Mouse (Mus musculus) liver, embryonic 13.5 days (tissue): ENCODE results near the gene Nt5m. TPM values are rescaled to one million over a fixed set of nuclear protein-coding genes. Genes with fewer than 3 reads are reported as not detected.

Source experiments
- ATAC-seq: fragments of 200-750 bp; cut with Nextera tagmentation; 2 replicates; pipeline ENCODE4 v1.8.0; 2017; ENCODE audit warnings: low read depth, mild to moderate bottlenecking, moderate number of reproducible peaks, moderate library complexity
- DNase-seq: peaks from one replicate; pipeline ENCODE4 v3.0.0; 2022
- H3K27ac ChIP-seq: fragments of 300-500 bp; sonication (generic); 2 replicates; pipeline ENCODE4 v1.5.1; 2015; ENCODE audit warnings: moderate library complexity, mild to moderate bottlenecking, inconsistent platforms
- H3K27me3 ChIP-seq: fragments of 300-500 bp; sonication (generic); 2 replicates; pipeline ENCODE4 v1.6.1; 2015; ENCODE audit warnings: mild to moderate bottlenecking, inconsistent platforms
- H3K36me3 ChIP-seq: fragments of 300-500 bp; sonication (generic); 2 replicates; pipeline ENCODE4 v1.6.1; 2015; ENCODE audit warnings: mild to moderate bottlenecking, inconsistent platforms
- H3K4me1 ChIP-seq: fragments of 300-500 bp; sonication (generic); replicated peaks from 2 replicates; pipeline ENCODE4 v1.6.1; 2015; ENCODE audit warnings: inconsistent platforms
- H3K4me2 ChIP-seq: fragments of 300-500 bp; sonication (generic); 2 replicates; pipeline ENCODE4 v1.6.1; 2015; ENCODE audit warnings: inconsistent platforms, mild to moderate bottlenecking, moderate library complexity
- H3K4me3 ChIP-seq: fragments of 300-500 bp; sonication (generic); replicated peaks from 2 replicates; pipeline ENCODE4 v1.5.1; 2015; ENCODE audit warnings: mild to moderate bottlenecking, inconsistent platforms
- H3K9ac ChIP-seq: fragments of 300-500 bp; sonication (generic); 2 replicates; pipeline ENCODE4 v1.6.1; 2015; ENCODE audit warnings: mild to moderate bottlenecking, inconsistent platforms
- H3K9me3 ChIP-seq: fragments of 300-500 bp; sonication (generic); replicated peaks from 2 replicates; pipeline ENCODE4 v1.6.1; 2016; ENCODE audit warnings: inconsistent platforms
- WGBS: fragments of 180-500 bp; shearing (Covaris S2); methylation state at CpG from one replicate; pipeline ENCODE4 v1.1.7; 2015; ENCODE audit not compliant: insufficient replicate concordance; 5-methylcytosine and 5-hydroxymethylcytosine counted together
- polyA plus RNA-seq: library from polyadenylated mRNA; unstranded; fragments of >200 nt; fragmentation: Nextera tagmentation; extraction: Ambion mirVana; gene quantifications from 2 replicates; pipeline ENCODE4 v1.2.1, GENCODE M21; 2015

The Nt5m gene
- 13.6 and 14.4 TPM in 2 replicates for polyA plus RNA-seq

DNA sequence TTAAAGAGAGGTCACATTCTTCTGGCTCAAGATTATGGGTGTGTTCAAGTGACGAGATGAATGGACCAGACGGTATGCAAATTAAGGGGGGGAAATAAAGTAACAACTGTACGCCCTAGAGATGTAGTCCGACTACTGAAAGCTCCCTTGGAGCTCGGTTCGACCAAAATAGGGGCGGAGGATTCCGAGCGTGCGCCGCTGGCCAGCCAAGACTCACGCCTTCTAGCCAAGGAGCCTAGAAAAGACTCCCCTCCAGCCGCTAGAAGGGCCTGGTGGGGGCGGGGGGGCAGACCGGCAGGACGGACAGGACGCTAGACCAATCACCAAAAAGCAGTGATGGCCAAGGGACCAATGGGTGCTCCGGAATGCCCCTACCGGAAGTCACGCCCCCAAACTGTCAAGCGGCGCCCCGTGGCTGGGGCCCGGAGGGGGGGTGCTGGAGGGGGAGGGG is at the start of gene Nt5m:
Nt5m (plus strand) TSS at position 440 of the 451 bp plus-strand sequence.
- under 1% methylated on average over 24 of the region's 24 CpGs for WGBS

DNA sequence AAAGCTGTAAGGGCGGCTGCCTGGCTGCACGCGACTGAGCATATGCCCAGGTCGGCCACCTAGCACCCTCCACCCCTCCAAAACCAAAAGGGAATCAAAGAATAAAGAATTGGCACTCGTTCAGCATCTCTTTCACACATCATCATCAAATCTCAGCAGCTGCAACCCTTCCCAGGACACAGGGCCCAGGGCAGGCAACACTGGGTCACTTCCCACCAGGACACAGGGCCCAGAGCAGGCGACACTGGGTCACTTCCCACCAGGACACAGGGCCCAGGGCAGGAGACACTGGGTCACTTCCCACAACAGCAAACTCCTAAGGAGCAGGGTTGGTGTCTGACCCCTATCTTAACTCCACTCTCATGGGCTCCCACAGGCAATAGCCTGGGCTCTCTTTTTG is 45.9 kb upstream of the Nt5m start:
- H3K4me1 ChIP-seq: no peaks in the 10 kb centered on the region
- peaks cover 65% of the 10 kb centered on the region for H3K36me3 ChIP-seq
- no peak overlapping the region for H3K9ac ChIP-seq
- H3K27me3 ChIP-seq: no peaks in the 10 kb centered on the region
- no peak overlapping the region for H3K4me2 ChIP-seq
- H3K9me3 ChIP-seq: no peaks in the 10 kb centered on the region
- no peak for ATAC-seq
- 83% methylated on average over 6 of the region's 6 CpGs for WGBS
- no peak for DNase-seq
- H3K27ac ChIP-seq: no peak overlapping the region
- H3K4me3 ChIP-seq: no peak overlapping the region

More for the DNA sequence above, at the start of gene Nt5m:
- H3K4me2 ChIP-seq: peak within 1 kb of the TSS; percentile 79
- H3K4me3 ChIP-seq: peak within 1 kb of the TSS; percentile 96
- H3K9me3 ChIP-seq: no peaks in the 10 kb centered on the region
- H3K9ac ChIP-seq: peak within 1 kb of the TSS; percentile 94
- ATAC-seq (peak; percentile 94), DNase-seq (peak; percentile 93)
- H3K27ac ChIP-seq: peak within 1 kb of the TSS; percentile 96
- H3K27me3 ChIP-seq: no peaks in the 10 kb centered on the region
- peaks cover 35% of the 10 kb centered on the region for H3K36me3 ChIP-seq
- H3K4me1 ChIP-seq: peaks cover 36% of the 10 kb centered on the region

DNA sequence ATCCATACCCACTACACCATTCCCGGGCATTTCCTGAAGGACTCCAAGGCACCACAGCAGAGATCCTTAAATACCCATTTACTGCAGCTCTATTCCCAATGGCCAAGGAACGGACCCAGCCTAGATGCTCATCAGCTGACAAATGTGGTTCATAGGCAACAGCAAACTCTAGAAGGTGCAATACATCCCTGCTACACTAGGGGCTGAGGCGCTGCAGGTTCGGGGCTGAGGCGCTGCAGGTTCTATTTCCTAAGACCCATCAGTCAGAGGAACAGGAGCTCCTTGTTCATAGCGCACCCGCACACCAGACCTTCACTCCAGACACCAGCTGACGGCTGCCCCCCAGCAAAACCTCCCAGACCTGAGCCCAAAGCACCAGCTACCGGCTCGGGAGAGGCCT is 38.8 kb upstream of the Nt5m start:
- Histone ChIP-seq H3K36me3 (peaks cover 91% of the 10 kb centered on the region), H3K4me2 (no peak overlapping the region), H3K9ac (no peak overlapping the region), H3K4me3 (no peak overlapping the region), H3K4me1 (no peaks in the 10 kb centered on the region), H3K9me3 (no peaks in the 10 kb centered on the region), H3K27ac (no peak overlapping the region), H3K27me3 (no peaks in the 10 kb centered on the region)
- WGBS: 87% methylated on average over 10 of the region's 10 CpGs
- ATAC-seq (no peak), DNase-seq (no peak)

DNA sequence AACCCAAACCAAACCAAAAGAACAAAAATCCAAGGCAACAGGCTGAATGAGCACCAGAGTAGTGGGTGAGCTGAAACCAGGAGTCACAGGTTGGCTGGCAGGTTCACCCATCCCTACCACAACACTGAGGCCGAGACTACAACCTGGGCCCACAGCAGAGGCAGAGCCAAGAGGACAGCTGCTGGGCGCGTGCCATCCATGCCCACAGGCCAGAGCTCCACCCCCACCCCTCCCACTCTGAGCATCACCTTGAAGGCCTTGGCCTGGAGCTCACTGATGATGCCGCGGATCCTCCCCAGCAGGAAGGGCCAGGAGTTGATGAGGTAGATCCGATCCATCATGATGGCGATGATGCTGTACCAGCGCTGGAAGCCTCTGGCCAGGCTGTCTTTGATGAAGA is 37.4 kb upstream of the Nt5m start:
- Histone ChIP-seq H3K9me3 (no peaks in the 10 kb centered on the region), H3K4me3 (no peak overlapping the region), H3K9ac (no peak overlapping the region), H3K27ac (no peak overlapping the region), H3K4me1 (no peaks in the 10 kb centered on the region; the same call in 1 of the 2 replicates), H3K27me3 (no peaks in the 10 kb centered on the region), H3K4me2 (no peak overlapping the region), H3K36me3 (peaks cover 98% of the 10 kb centered on the region)
- no peak for DNase-seq
- no peak for ATAC-seq
- 91% methylated on average over 8 of the region's 8 CpGs for WGBS

DNA sequence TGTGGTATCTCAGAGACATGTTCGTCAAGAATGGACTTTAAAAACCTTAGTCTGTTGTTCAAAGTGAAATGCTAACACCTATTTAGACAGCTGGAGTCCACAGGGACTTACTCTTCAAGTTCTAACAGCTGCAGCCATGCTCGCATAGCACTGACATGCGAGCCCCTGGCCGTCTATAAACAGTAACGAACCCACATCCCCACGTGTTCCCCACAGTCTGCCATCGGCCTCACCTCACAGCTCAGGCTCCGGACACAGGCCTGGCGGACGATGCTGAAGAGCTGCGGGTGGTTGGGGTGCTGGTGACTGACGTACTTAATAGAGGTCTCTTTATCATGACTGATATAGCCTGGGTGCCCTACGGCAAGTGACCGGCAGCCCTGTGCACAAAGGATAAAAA is 35.7 kb upstream of the Nt5m start:
- no peaks in the 10 kb centered on the region for H3K27me3 ChIP-seq
- H3K9ac ChIP-seq: no peak overlapping the region
- DNase-seq: no peak
- peaks cover 8% of the 10 kb centered on the region for H3K4me1 ChIP-seq
- H3K4me3 ChIP-seq: no peak overlapping the region
- WGBS: 85% methylated on average over 14 of the region's 14 CpGs
- no peak overlapping the region for H3K27ac ChIP-seq
- no peak overlapping the region for H3K4me2 ChIP-seq
- H3K9me3 ChIP-seq: no peaks in the 10 kb centered on the region
- ATAC-seq: no peak
- H3K36me3 ChIP-seq: peaks cover 89% of the 10 kb centered on the region

DNA sequence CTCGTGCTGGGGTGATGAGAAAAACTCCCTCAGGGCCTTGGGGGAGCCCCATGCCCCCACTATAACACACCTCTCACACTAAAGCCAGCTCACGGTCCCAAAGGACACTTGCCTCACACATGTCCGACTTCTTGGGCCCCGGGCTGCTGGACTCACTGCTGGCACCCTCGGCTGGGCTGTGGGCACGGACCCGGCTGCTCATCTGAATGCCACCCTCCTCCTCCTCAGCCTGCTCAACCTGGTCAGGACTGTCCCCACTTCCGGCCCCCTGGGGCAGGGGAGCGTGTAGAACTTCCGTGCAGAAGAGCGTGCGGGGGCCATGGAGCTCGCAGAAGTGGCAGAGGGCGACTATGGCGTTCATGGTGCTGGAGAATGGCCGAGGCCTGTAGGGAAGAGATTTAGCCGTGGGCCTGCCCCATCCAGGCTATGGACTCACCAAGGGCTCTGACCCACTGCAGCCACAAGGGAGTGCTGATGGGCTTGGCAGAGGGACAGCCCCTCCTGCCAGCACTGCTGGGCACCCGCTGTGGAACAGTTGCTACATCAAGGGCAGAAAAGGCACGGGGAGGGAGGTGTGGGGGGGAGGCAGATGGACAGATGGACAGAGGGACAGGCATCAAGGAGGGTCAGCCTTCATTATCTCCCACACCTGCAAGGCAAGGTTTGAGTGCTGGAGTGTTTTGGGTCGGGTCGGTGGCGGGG is 34.7 kb upstream of the Nt5m start:
- H3K9ac ChIP-seq: no peak overlapping the region
- no peak overlapping the region for H3K27ac ChIP-seq
- WGBS: 80% methylated on average over 22 of the region's 22 CpGs
- ATAC-seq (no peak), DNase-seq (no peak)
- peaks cover 79% of the 10 kb centered on the region for H3K36me3 ChIP-seq
- no peak overlapping the region for H3K4me2 ChIP-seq
- no peaks in the 10 kb centered on the region for H3K9me3 ChIP-seq
- peaks cover 18% of the 10 kb centered on the region for H3K4me1 ChIP-seq
- no peaks in the 10 kb centered on the region for H3K27me3 ChIP-seq
- no peak overlapping the region for H3K4me3 ChIP-seq

DNA sequence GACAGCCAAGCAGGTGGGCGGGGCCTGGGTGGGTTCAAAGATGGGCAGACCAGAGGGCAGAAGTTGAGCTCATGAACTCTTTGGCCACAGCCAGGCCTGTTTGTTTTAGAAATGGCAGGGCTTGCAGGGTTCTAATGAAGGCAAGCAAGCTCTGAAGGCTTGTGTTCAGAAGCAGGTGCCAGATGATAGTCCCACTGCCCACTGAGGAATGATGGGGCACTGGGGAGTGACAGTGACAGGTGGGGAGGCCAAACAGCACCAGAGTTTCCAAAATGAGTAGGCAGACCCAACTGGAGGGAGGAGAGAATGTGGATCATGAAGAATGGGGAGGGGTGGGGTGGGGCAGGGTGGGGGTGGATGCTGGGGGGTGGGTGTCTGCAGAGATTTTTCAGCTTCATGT is 34.0 kb upstream of the Nt5m start:
- DNase-seq: no peak
- Histone ChIP-seq H3K9me3 (no peaks in the 10 kb centered on the region), H3K4me2 (no peak overlapping the region), H3K9ac (no peak overlapping the region), H3K4me1 (peaks cover 18% of the 10 kb centered on the region), H3K36me3 (peaks cover 72% of the 10 kb centered on the region), H3K4me3 (no peak overlapping the region), H3K27me3 (no peaks in the 10 kb centered on the region), H3K27ac (no peak overlapping the region)
- ATAC-seq: no peak
- 61% methylated on average over 1 of the region's 1 CpGs for WGBS

DNA sequence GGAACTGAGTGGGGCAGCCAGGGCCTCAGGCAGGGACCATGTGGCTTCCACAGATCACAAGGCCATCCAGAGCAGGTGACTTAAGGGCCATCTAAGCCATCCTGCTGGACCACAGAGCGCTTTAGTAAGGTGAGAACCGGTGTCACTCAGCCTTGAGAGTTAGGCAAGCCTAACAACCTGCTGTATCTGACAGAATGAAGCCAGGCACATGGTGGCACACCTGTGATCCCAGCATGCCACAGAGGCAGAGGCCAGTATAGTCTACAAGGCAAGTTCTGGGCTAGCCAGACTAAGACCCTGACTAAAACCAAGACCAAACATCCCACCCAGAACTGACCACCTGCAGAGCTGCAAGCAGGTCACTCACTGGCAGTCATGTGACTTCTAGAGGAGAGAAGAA is 33.6 kb upstream of the Nt5m start:
- Histone ChIP-seq H3K4me3 (no peak overlapping the region), H3K36me3 (peaks cover 68% of the 10 kb centered on the region), H3K27ac (no peak overlapping the region), H3K9me3 (no peaks in the 10 kb centered on the region), H3K27me3 (no peaks in the 10 kb centered on the region), H3K4me1 (peaks cover 22% of the 10 kb centered on the region), H3K4me2 (no peak overlapping the region), H3K9ac (no peak overlapping the region)
- DNase-seq (no peak), ATAC-seq (no peak)
- 85% methylated on average over 2 of the region's 2 CpGs for WGBS

DNA sequence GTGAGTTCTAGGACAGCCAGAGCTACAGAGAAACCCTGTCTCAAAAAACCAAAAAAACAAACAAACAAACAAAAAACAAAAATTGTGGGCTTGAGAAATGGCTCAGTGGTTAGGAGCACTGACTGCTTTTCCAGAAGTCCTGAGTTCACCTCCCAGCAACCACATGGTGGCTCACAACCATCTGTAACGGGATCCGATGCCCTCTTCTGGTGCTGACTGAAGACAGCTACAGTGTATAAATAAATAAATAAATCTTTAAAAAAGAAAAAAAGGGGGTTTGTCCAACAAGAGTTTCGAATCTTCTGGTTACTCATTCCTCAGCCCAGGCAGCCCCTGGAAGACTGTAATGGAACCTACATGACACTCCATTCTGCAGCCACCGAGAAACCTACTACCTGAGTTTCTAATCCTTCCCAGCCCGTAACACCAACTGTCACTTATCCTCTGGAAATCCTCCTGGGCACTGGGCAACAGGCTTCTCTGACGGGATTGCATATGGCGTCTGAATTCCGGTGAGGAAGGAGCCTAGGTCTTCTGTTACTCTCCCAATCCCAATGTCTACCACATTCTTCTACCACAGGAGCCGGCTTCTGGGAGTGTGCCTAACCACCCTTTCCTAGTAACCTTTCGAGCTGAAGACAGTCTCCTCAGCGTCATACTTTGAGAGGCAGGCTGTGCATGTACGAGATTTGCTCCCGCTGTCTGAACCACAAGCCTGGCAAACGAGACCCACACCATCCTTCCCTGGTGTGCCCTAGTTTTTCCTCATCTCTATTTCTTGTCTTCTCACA is 30.9 kb upstream of the Nt5m start:
- no peaks in the 10 kb centered on the region for H3K9me3 ChIP-seq
- H3K4me1 ChIP-seq: peaks cover 31% of the 10 kb centered on the region
- 68% methylated on average over 14 of the region's 14 CpGs for WGBS
- DNase-seq (no peak), ATAC-seq (no peak)
- peak overlapping the region; percentile 88 for H3K9ac ChIP-seq
- peak overlapping the region; percentile 90 for H3K4me2 ChIP-seq
- peaks cover 41% of the 10 kb centered on the region for H3K36me3 ChIP-seq
- H3K4me3 ChIP-seq: peak overlapping the region; percentile 81
- H3K27ac ChIP-seq: peak overlapping the region; percentile 89
- no peaks in the 10 kb centered on the region for H3K27me3 ChIP-seq

DNA sequence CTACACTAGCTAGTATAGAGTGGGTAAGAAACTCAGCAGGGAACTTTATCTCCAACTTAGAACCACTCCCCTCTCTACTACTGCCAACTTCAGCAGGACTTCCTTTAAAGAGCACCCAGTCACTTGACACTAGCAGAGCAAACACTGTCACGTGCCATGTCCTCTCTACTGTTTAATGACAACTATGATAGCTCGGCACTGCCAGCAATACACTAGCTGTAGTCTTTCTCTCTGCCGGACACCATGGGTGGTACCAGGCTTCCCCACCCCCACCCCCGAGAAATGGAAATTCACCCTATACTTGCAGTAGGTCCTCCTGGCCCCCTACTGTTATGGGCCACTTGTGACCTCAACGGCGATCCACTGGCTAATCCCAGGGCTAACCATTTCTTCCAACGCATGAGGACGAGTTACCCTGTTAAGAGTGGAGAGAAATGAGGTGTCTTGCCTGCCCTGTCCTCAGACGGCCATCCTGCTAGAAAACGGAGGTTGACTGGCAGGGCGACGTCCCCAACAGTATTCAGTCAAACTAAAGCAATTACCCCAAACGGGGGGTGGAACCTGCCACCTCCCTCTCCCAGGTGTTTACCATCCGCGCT is 30.1 kb upstream of the Nt5m start:
- under 1% methylated on average over 15 of the region's 15 CpGs for WGBS
- DNase-seq (peak; percentile 39), ATAC-seq (peak; percentile 54)
- Histone ChIP-seq H3K27ac (peak overlapping the region; percentile 89), H3K4me2 (peak overlapping the region; percentile 90), H3K9me3 (no peaks in the 10 kb centered on the region), H3K27me3 (no peaks in the 10 kb centered on the region), H3K4me1 (peaks cover 31% of the 10 kb centered on the region), H3K9ac (peak overlapping the region; percentile 88), H3K4me3 (peak overlapping the region; percentile 81), H3K36me3 (peaks cover 35% of the 10 kb centered on the region)

DNA sequence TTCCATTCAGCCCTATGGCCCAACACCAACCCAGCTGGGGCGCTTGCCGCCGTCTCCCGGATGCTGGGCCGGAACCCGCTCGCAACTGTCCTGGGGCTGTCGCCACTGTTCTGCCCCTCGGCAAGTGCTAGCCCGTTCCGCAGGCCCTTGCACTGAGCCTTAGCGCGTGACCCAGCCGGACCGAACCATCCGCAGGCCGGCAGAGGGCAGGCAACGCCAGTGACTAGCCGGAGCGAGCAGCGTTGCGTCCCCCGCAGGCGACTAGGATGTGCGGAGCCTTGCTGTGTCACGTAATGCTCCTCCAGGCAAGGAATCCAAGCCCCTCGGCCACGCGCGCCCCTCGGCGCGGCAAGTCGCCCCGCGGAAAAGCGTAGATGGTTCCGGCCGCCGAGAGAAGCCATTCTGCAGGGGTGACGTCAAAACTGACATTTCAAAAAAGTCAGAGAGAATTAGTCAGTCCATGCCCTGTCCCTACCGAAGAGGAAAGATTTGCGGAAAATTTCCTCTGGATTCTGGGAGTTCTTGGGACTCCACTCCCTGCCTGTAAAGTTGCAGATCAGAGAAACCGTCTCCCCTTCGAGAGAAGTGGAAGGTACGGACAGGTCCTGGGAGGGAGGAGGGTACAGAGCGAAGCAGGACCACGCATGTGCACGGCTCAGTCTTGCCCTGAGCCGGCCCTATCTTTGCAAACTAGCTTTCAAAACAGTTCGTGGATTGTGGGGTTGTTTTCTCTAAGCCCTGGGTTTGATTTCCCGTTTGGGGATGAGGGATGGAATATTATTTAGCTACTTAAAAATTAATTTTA is 29.4 kb upstream of the Nt5m start, which contains the start of gene Flcn:
Flcn (minus strand) TSS at position 347 of the 805 bp plus-strand sequence.
- peak; percentile 91 for ATAC-seq
- WGBS: under 1% methylated on average over 52 of the region's 52 CpGs
- H3K9ac ChIP-seq: peak within 1 kb of the TSS; percentile 88

More for the DNA sequence above, 29.4 kb upstream of the Nt5m start, which contains the start of gene Flcn:
- Histone ChIP-seq H3K9me3 (no peaks in the 10 kb centered on the region), H3K4me2 (peak within 1 kb of the TSS; percentile 90), H3K27me3 (no peaks in the 10 kb centered on the region), H3K36me3 (peaks cover 28% of the 10 kb centered on the region), H3K27ac (peak within 1 kb of the TSS; percentile 89), H3K4me3 (peak within 1 kb of the TSS; percentile 81), H3K4me1 (peaks cover 38% of the 10 kb centered on the region)
- peak; percentile 84 for DNase-seq
